Mouse (Mus musculus) cortical plate, adult 2 months (tissue): ENCODE measurements around the gene Akr1b10. TPM values are rescaled to one million over a fixed set of nuclear protein-coding genes. Genes with fewer than 3 reads are reported as not detected.
A peak's percentile ranks its signal among the peaks of the same experiment; 100 is the strongest.
"Not testable (repeated sequence)": the region's sequence is repeated elsewhere in the genome, so short reads cannot be mapped to it uniquely, and the experiment has no call there.

ENCODE experiments used
- H3K27ac ChIP-seq: fragments of 200-500 bp; 2 replicates; pipeline ENCODE4 v1.5.1; 2012; ENCODE audit warnings: low read length, control low read depth, inconsistent platforms; ENCODE audit not compliant: insufficient read depth
- H3K4me1 ChIP-seq: fragments of 200-500 bp; 2 replicates; pipeline ENCODE4 v1.6.1; 2011; ENCODE audit warnings: low read length; ENCODE audit not compliant: control insufficient read depth, insufficient read depth
- H3K4me3 ChIP-seq: fragments of 200-500 bp; 2 replicates; pipeline ENCODE4 v1.5.1; 2011; ENCODE audit warnings: mild to moderate bottlenecking, low read length, control low read depth; ENCODE audit not compliant: insufficient read depth
- CTCF ChIP-seq: fragments of 200-500 bp; IDR thresholded peaks from 2 replicates; pipeline ENCODE4 v1.5.1; 2011; ENCODE audit warnings: mild to moderate bottlenecking, control low read depth, low read length; ENCODE audit not compliant: insufficient read depth; ENCODE audit errors: extremely low read depth
- POLR2A ChIP-seq: fragments of 200-500 bp; IDR thresholded peaks from 2 replicates; pipeline ENCODE4 v1.6.1; 2011; ENCODE audit warnings: mild to moderate bottlenecking, low read length, control low read depth; ENCODE audit not compliant: insufficient read depth; ENCODE audit errors: extremely low read depth
- polyA plus RNA-seq: library from polyadenylated mRNA; depleted of rRNA; stranded (reverse); fragments of >200 nt; gene quantifications from 2 replicates; pipeline ENCODE4 v1.2.3, GENCODE M21; 2012; rRNA removed

The Akr1b10 gene
- polyA plus RNA-seq: 29.7 and 33.2 TPM in 2 replicates

GRCm38 (mm10) chr6:34384110-34384661 is at the start of gene Akr1b10:
Akr1b10 (plus strand) TSS chr6:34384218.
- Histone ChIP-seq H3K4me1 (0 out of 2 replicates have a peak, but pooled peaks cover 2% of the 10 kb centered on the region), H3K4me3 (peak within 1 kb of the TSS; percentile 25), H3K27ac (0 out of 2 replicates have a peak within 1 kb of the TSS, but pooled peaks have one; percentile 2)
- TF ChIP-seq CTCF (no peak), POLR2A (no peak)

GRCm38 (mm10) chr6:34334673-34335072 is 49.3 kb upstream of the Akr1b10 start:
- Histone ChIP-seq H3K4me3 (no peak overlapping the region), H3K4me1 (no peaks in the 10 kb centered on the region), H3K27ac (no peak overlapping the region)
- TF ChIP-seq CTCF: no peak

GRCm38 (mm10) chr6:34337799-34338198 is 46.2 kb upstream of the Akr1b10 start:
- no peak overlapping the region for H3K4me3 ChIP-seq
- no peaks in the 10 kb centered on the region for H3K4me1 ChIP-seq
- no peak overlapping the region for H3K27ac ChIP-seq
- TF ChIP-seq POLR2A (no peak), CTCF (no peak)

GRCm38 (mm10) chr6:34341991-34342390 is 42.0 kb upstream of the Akr1b10 start:
- no peaks in the 10 kb centered on the region for H3K4me1 ChIP-seq
- TF ChIP-seq CTCF (no peak), POLR2A (no peak)
- no peak overlapping the region for H3K4me3 ChIP-seq
- no peak overlapping the region for H3K27ac ChIP-seq

GRCm38 (mm10) chr6:34342476-34342875 is 41.5 kb upstream of the Akr1b10 start:
- no peak overlapping the region for H3K27ac ChIP-seq
- TF ChIP-seq POLR2A (no peak), CTCF (no peak)
- no peak overlapping the region for H3K4me3 ChIP-seq
- no peaks in the 10 kb centered on the region for H3K4me1 ChIP-seq

GRCm38 (mm10) chr6:34343426-34343825 is 40.6 kb upstream of the Akr1b10 start:
- H3K27ac ChIP-seq: no peak overlapping the region
- H3K4me1 ChIP-seq: no peaks in the 10 kb centered on the region
- TF ChIP-seq CTCF (no peak), POLR2A (no peak)
- H3K4me3 ChIP-seq: no peak overlapping the region

GRCm38 (mm10) chr6:34344135-34344850 is 39.7 kb upstream of the Akr1b10 start:
- no peak overlapping the region for H3K27ac ChIP-seq
- H3K4me1 ChIP-seq: no peaks in the 10 kb centered on the region
- no peak for TF ChIP-seq CTCF
- TF ChIP-seq POLR2A: no peak
- H3K4me3 ChIP-seq: no peak overlapping the region

GRCm38 (mm10) chr6:34344935-34345334 is 39.1 kb upstream of the Akr1b10 start:
- H3K27ac ChIP-seq: no peak overlapping the region
- no peaks in the 10 kb centered on the region for H3K4me1 ChIP-seq
- no peak overlapping the region for H3K4me3 ChIP-seq
- TF ChIP-seq POLR2A (no peak), CTCF (no peak)

- Histone ChIP-seq H3K4me1 (no peaks in the 10 kb centered on the region), H3K4me3 (no peak overlapping the region), H3K27ac (no peak overlapping the region)
- TF ChIP-seq CTCF: peak; percentile 88
- no peak for TF ChIP-seq POLR2A
These were observed 37.7 kb upstream of the Akr1b10 start for GRCm38 (mm10) chr6:34346096-34346898.

- H3K27ac ChIP-seq: no peak overlapping the region
- H3K4me1 ChIP-seq: no peaks in the 10 kb centered on the region
- no peak overlapping the region for H3K4me3 ChIP-seq
- no peak for TF ChIP-seq POLR2A
These were observed 33.9 kb upstream of the Akr1b10 start for GRCm38 (mm10) chr6:34350037-34350699.

GRCm38 (mm10) chr6:34351481-34351880 is 32.5 kb upstream of the Akr1b10 start:
- H3K4me3 ChIP-seq, H3K4me1 ChIP-seq, H3K27ac ChIP-seq: not testable (repeated sequence)
